Mouse (Mus musculus) midbrain, embryonic 11.5 days (tissue): ENCODE results near the gene Pkmyt1. TPM values are rescaled to one million over a fixed set of nuclear protein-coding genes. Genes with fewer than 3 reads are reported as not detected.

Experiments used
- ATAC-seq: fragments of 200-750 bp; cut with Nextera tagmentation; 2 replicates; pipeline ENCODE4 v1.8.0; 2017; ENCODE audit warnings: moderate TSS enrichment, moderate library complexity; ENCODE audit not compliant: low FRiP score
- DNase-seq: peaks from one replicate; pipeline ENCODE4 v3.0.0; 2015; ENCODE audit warnings: low spot score; ENCODE audit errors: missing footprints
- H3K27ac ChIP-seq: fragments of 300-500 bp; sonication (generic); 2 replicates; pipeline ENCODE4 v1.5.1; 2014; ENCODE audit warnings: low read depth, low read length
- H3K27me3 ChIP-seq: fragments of 300-500 bp; sonication (generic); 2 replicates; pipeline ENCODE4 v1.6.1; 2014; ENCODE audit warnings: mild to moderate bottlenecking, low read length, moderate library complexity, mixed read lengths; ENCODE audit not compliant: control insufficient read depth, insufficient read depth
- H3K36me3 ChIP-seq: fragments of 300-500 bp; sonication (generic); 2 replicates; pipeline ENCODE4 v1.6.1; 2014; ENCODE audit warnings: mild to moderate bottlenecking, low read length, moderate library complexity, mixed read lengths; ENCODE audit not compliant: control insufficient read depth, insufficient read depth
- H3K4me1 ChIP-seq: fragments of 300-500 bp; sonication (generic); 2 replicates; pipeline ENCODE4 v1.6.1; 2014; ENCODE audit warnings: low read length; ENCODE audit not compliant: control insufficient read depth, insufficient read depth
- H3K4me2 ChIP-seq: fragments of 300-500 bp; sonication (generic); 2 replicates; pipeline ENCODE4 v1.6.1; 2014; ENCODE audit warnings: mild to moderate bottlenecking, moderate library complexity
- H3K4me3 ChIP-seq: fragments of 300-500 bp; sonication (generic); 2 replicates; pipeline ENCODE4 v1.5.1; 2014; ENCODE audit warnings: low read depth, low read length
- H3K9ac ChIP-seq: fragments of 300-500 bp; sonication (generic); 2 replicates; pipeline ENCODE4 v1.6.1; 2014; ENCODE audit warnings: low read length
- H3K9me3 ChIP-seq: fragments of 300-500 bp; sonication (generic); 2 replicates; pipeline ENCODE4 v1.6.1; 2016; ENCODE audit warnings: low read length; ENCODE audit not compliant: control insufficient read depth
- WGBS: fragments of 180-500 bp; shearing (Covaris S2); extraction: QIAGEN DNeasy Blood & Tissue Kit; methylation state at CpG from one replicate; pipeline ENCODE4 v1.1.7; 2014; 5-methylcytosine and 5-hydroxymethylcytosine counted together
- polyA plus RNA-seq: library from polyadenylated mRNA; unstranded; fragments of >200 nt; fragmentation: Nextera tagmentation; extraction: Ambion mirVana; gene quantifications from 2 replicates; pipeline ENCODE4 v1.2.1, GENCODE M21; 2014

Pkmyt1 gene
- polyA plus RNA-seq, 1 experiment from 2014 or later, result 33.7 TPM

- Histone ChIP-seq H3K4me1 (peaks cover 18% of the 10 kb centered on the region), H3K27me3 (peaks cover 68% of the 10 kb centered on the region), H3K9me3 (no peaks in the 10 kb centered on the region), H3K27ac (no peak overlapping the region), H3K36me3 (no peaks in the 10 kb centered on the region), H3K4me2 (peak overlapping the region; percentile 4; the same call in 1 of the 2 replicates), H3K9ac (no peak overlapping the region), H3K4me3 (no peak overlapping the region)
- ATAC-seq (no peak), DNase-seq (peak; percentile 92)
- 8% methylated on average over 44 of the region's 44 CpGs for WGBS
These were observed 16.2 kb downstream of the Pkmyt1 start for GRCm38 (mm10) chr17:23742210-23742793.

- peaks cover 68% of the 10 kb centered on the region for H3K27me3 ChIP-seq
- peaks cover 18% of the 10 kb centered on the region for H3K4me1 ChIP-seq
- no peak overlapping the region for H3K9ac ChIP-seq
- H3K9me3 ChIP-seq, result no peaks in the 10 kb centered on the region
- no peaks in the 10 kb centered on the region for H3K36me3 ChIP-seq
- 57% methylated on average over 12 of the region's 12 CpGs for WGBS
- DNase-seq (peak; percentile 89), ATAC-seq (no peak)
- no peak overlapping the region for H3K4me3 ChIP-seq
- no peak overlapping the region for H3K27ac ChIP-seq
- no peak overlapping the region for H3K4me2 ChIP-seq
These were observed 16.8 kb downstream of the Pkmyt1 start for GRCm38 (mm10) chr17:23742941-23743340.

GRCm38 (mm10) chr17:23744076-23744475 lies 17.9 kb downstream of the Pkmyt1 start:
- WGBS, result 20% methylated on average over 8 of the region's 8 CpGs
- H3K4me1 ChIP-seq, result peaks cover 17% of the 10 kb centered on the region
- ATAC-seq (no peak), DNase-seq (peak; percentile 82)
- H3K36me3 ChIP-seq, result no peaks in the 10 kb centered on the region
- H3K4me2 ChIP-seq, result no peak overlapping the region
- H3K9ac ChIP-seq, result no peak overlapping the region
- no peak overlapping the region for H3K27ac ChIP-seq
- H3K27me3 ChIP-seq, result peaks cover 68% of the 10 kb centered on the region
- no peaks in the 10 kb centered on the region for H3K9me3 ChIP-seq
- no peak overlapping the region for H3K4me3 ChIP-seq

GRCm38 (mm10) chr17:23744651-23745050 lies 18.5 kb downstream of the Pkmyt1 start:
- 0 out of 2 replicates have a peak overlapping the region, but pooled peaks have one; percentile 3 for H3K4me3 ChIP-seq
- DNase-seq (peak; percentile 88), ATAC-seq (no peak)
- peak overlapping the region; percentile 50; the same call in 1 of the 2 replicates for H3K4me2 ChIP-seq
- no peak overlapping the region for H3K9ac ChIP-seq
- no peak overlapping the region for H3K27ac ChIP-seq
- peaks cover 68% of the 10 kb centered on the region for H3K27me3 ChIP-seq
- H3K36me3 ChIP-seq, result no peaks in the 10 kb centered on the region
- peaks cover 14% of the 10 kb centered on the region for H3K4me1 ChIP-seq
- WGBS, result 3% methylated on average over 14 of the region's 14 CpGs
- H3K9me3 ChIP-seq, result no peaks in the 10 kb centered on the region

GRCm38 (mm10) chr17:23745301-23746251 lies 19.4 kb downstream of the Pkmyt1 start, which contains the start of gene Kremen2:
Kremen2 (minus strand) TSS chr17:23745833.
- no peaks in the 10 kb centered on the region for H3K9me3 ChIP-seq
- peaks cover 66% of the 10 kb centered on the region for H3K27me3 ChIP-seq
- H3K4me2 ChIP-seq, result peak within 1 kb of the TSS; percentile 50
- H3K4me1 ChIP-seq, result peaks cover 12% of the 10 kb centered on the region
- H3K36me3 ChIP-seq, result no peaks in the 10 kb centered on the region
- H3K27ac ChIP-seq, result no peak within 1 kb of the TSS
- peak within 1 kb of the TSS; percentile 30 for H3K4me3 ChIP-seq
- under 1% methylated on average over 39 of the region's 45 CpGs for WGBS
- DNase-seq (peak; percentile 93), ATAC-seq (peak; percentile 28)
- peak within 1 kb of the TSS; percentile 48 for H3K9ac ChIP-seq

- DNase-seq, result peak; percentile 88
These were observed 20.2 kb downstream of the Pkmyt1 start for GRCm38 (mm10) chr17:23746311-23746710.

GRCm38 (mm10) chr17:23746767-23747166 lies 20.6 kb downstream of the Pkmyt1 start:
- peaks cover 54% of the 10 kb centered on the region for H3K27me3 ChIP-seq

More at GRCm38 (mm10) chr17:23746311-23746710, 20.2 kb downstream of the Pkmyt1 start:
- 2% methylated on average over 12 of the region's 12 CpGs for WGBS
- H3K4me2 ChIP-seq, result peak overlapping the region; percentile 50; the same call in 1 of the 2 replicates
- H3K4me3 ChIP-seq, result peak overlapping the region; percentile 30; the same call in 1 of the 2 replicates
- no peak for ATAC-seq
- H3K9ac ChIP-seq, result no peak overlapping the region
- no peaks in the 10 kb centered on the region for H3K9me3 ChIP-seq
- peaks cover 58% of the 10 kb centered on the region for H3K27me3 ChIP-seq
- 0 out of 2 replicates have a peak, but pooled peaks cover 2% of the 10 kb centered on the region for H3K36me3 ChIP-seq
- peaks cover 10% of the 10 kb centered on the region for H3K4me1 ChIP-seq
- no peak overlapping the region for H3K27ac ChIP-seq

GRCm38 (mm10) chr17:23747471-23747870 lies 21.3 kb downstream of the Pkmyt1 start:
- Histone ChIP-seq H3K9ac (no peak overlapping the region), H3K27me3 (peaks cover 47% of the 10 kb centered on the region), H3K4me1 (peaks cover 10% of the 10 kb centered on the region), H3K9me3 (no peaks in the 10 kb centered on the region), H3K36me3 (0 out of 2 replicates have a peak, but pooled peaks cover 6% of the 10 kb centered on the region), H3K27ac (no peak overlapping the region), H3K4me2 (no peak overlapping the region), H3K4me3 (no peak overlapping the region)
- DNase-seq (peak; percentile 59), ATAC-seq (no peak)
- WGBS, result 88% methylated on average over 3 of the region's 3 CpGs

More at GRCm38 (mm10) chr17:23746767-23747166, 20.6 kb downstream of the Pkmyt1 start:
- no peak overlapping the region for H3K4me2 ChIP-seq
- no peak overlapping the region for H3K4me3 ChIP-seq
- no peaks in the 10 kb centered on the region for H3K9me3 ChIP-seq
- WGBS, result 88% methylated on average over 3 of the region's 3 CpGs
- peaks cover 10% of the 10 kb centered on the region for H3K4me1 ChIP-seq
- no peak overlapping the region for H3K9ac ChIP-seq
- ATAC-seq, result no peak
- no peak overlapping the region for H3K27ac ChIP-seq
- 0 out of 2 replicates have a peak, but pooled peaks cover 3% of the 10 kb centered on the region for H3K36me3 ChIP-seq
- peak; percentile 41 for DNase-seq
